ENCODE assay signal across 8 mouse cellular contexts in genomic region chr11:3538341-3538740, GRCm38 (mm10). TPM values are rescaled to one million over a fixed set of nuclear protein-coding genes. Genes with fewer than 3 reads are reported as not detected.
DNase-seq lines count a peak whose midpoint lies in the region; ATAC-seq and TF ChIP-seq lines count a peak whose summit lies in the region.

No protein-coding gene starts in this region.

- TF ChIP-seq CTCF in liver, adult 2 months (IDR thresholded peaks at IDR 0.05; ENCODE audit: low read depth, low read length): no peak

- no peaks in the 10 kb centered on the region for H3K36me3 ChIP-seq in liver, adult 2 months (ENCODE audit: control insufficient read depth, insufficient read depth, low read length)
- peaks cover 13% of the 10 kb centered on the region for H3K36me3 ChIP-seq in embryonic facial prominence, embryonic 13.5 days
- H3K36me3 ChIP-seq in intestine, embryonic 15.5 days: peaks cover 3% of the 10 kb centered on the region; the same call in 1 of the 2 replicates
- H3K36me3 ChIP-seq in neural tube, embryonic 13.5 days: no peaks in the 10 kb centered on the region

- ATAC-seq in embryonic facial prominence, embryonic 13.5 days (ENCODE audit: insufficient number of reproducible peaks, insufficient read depth, low FRiP score, low TSS enrichment, low read depth): no peak
- no peak for ATAC-seq in intestine, embryonic 15.5 days
- ATAC-seq in neural tube, embryonic 13.5 days (ENCODE audit: low read depth): no peak

- 50% methylated on average over 4 of the region's 4 CpGs for WGBS in liver, adult 2 months
- 68% methylated on average over 4 of the region's 4 CpGs for WGBS in embryonic facial prominence, embryonic 13.5 days
- 57% methylated on average over 4 of the region's 4 CpGs for WGBS in intestine, embryonic 15.5 days
- 68% methylated on average over 4 of the region's 4 CpGs for WGBS in neural tube, embryonic 13.5 days

- no peak for DNase-seq in liver, adult 2 months (ENCODE audit: extremely low read depth, low read depth, low spot score)
- no peak for DNase-seq in liver
- DNase-seq in right cerebral cortex, postnatal 36 days (ENCODE audit: low spot score in 2 of 2): no peak
- DNase-seq in urinary bladder, postnatal 10 days (ENCODE audit: low spot score): no peak
- DNase-seq in thymus, postnatal 36 days: no peak

- H3K27me3 ChIP-seq in liver, adult 2 months (ENCODE audit: control insufficient read depth, insufficient read depth, low read length): no peaks in the 10 kb centered on the region
- H3K27me3 ChIP-seq in embryonic facial prominence, embryonic 13.5 days: no peaks in the 10 kb centered on the region
- H3K27me3 ChIP-seq in intestine, embryonic 15.5 days (replicated peaks): no peaks in the 10 kb centered on the region
- H3K27me3 ChIP-seq in neural tube, embryonic 13.5 days: no peaks in the 10 kb centered on the region

- no peaks in the 10 kb centered on the region for H3K79me2 ChIP-seq in liver, adult 2 months (ENCODE audit: control insufficient read depth, insufficient read depth, low read length)

- H3K4me3 ChIP-seq in liver, adult 2 months (ENCODE audit: insufficient read depth, low read depth, low read length): peak overlapping the region; percentile 62
- H3K4me3 ChIP-seq in embryonic facial prominence, embryonic 13.5 days: peak overlapping the region; percentile 67
- peak overlapping the region; percentile 40 for H3K4me3 ChIP-seq in intestine, embryonic 15.5 days (replicated peaks)
- peak overlapping the region; percentile 47 for H3K4me3 ChIP-seq in neural tube, embryonic 13.5 days

- peak overlapping the region; percentile 79 for H3K4me2 ChIP-seq in embryonic facial prominence, embryonic 13.5 days
- H3K4me2 ChIP-seq in intestine, embryonic 15.5 days (replicated peaks): peak overlapping the region; percentile 90
- H3K4me2 ChIP-seq in neural tube, embryonic 13.5 days: peak overlapping the region; percentile 92

- no peak overlapping the region for H3K27ac ChIP-seq in liver, adult 2 months (replicated peaks; ENCODE audit: insufficient read depth, low read depth, low read length)
- H3K27ac ChIP-seq in embryonic facial prominence, embryonic 13.5 days: no peak overlapping the region
- H3K27ac ChIP-seq in intestine, embryonic 15.5 days: no peak overlapping the region
- H3K27ac ChIP-seq in neural tube, embryonic 13.5 days (replicated peaks): no peak overlapping the region

- no peaks in the 10 kb centered on the region for H3K9me3 ChIP-seq in embryonic facial prominence, embryonic 13.5 days
- no peaks in the 10 kb centered on the region for H3K9me3 ChIP-seq in intestine, embryonic 15.5 days
- no peaks in the 10 kb centered on the region for H3K9me3 ChIP-seq in neural tube, embryonic 13.5 days

- peaks cover 5% of the 10 kb centered on the region; the same call in 1 of the 2 replicates for H3K4me1 ChIP-seq in liver, adult 2 months (ENCODE audit: control insufficient read depth, insufficient read depth, low read length)
- peaks cover 45% of the 10 kb centered on the region for H3K4me1 ChIP-seq in embryonic facial prominence, embryonic 13.5 days
- peaks cover 33% of the 10 kb centered on the region for H3K4me1 ChIP-seq in intestine, embryonic 15.5 days (replicated peaks)
- H3K4me1 ChIP-seq in neural tube, embryonic 13.5 days (replicated peaks): peaks cover 35% of the 10 kb centered on the region

- TF ChIP-seq POLR2A in liver, adult 2 months (IDR thresholded peaks at IDR 0.05; ENCODE audit: extremely low read depth, insufficient read depth, low read length): no peak

- H3K9ac ChIP-seq in liver, adult 2 months (ENCODE audit: low read depth, low read length): peak overlapping the region; percentile 66; the same call in 1 of the 2 replicates
- peak overlapping the region; percentile 82 for H3K9ac ChIP-seq in embryonic facial prominence, embryonic 13.5 days
- H3K9ac ChIP-seq in intestine, embryonic 15.5 days: peak overlapping the region; percentile 28
- H3K9ac ChIP-seq in neural tube, embryonic 13.5 days: peak overlapping the region; percentile 74

RNA-seq across cellular contexts. Expression of gene Smtn, which starts 2.1 kb away (rescaled TPM):
- total RNA-seq in liver, adult 2 months (2014; rRNA removed): 2.2 and 4.4 TPM in 2 replicates
- 2.8 and 2.9 TPM in 2 replicates for polyA plus RNA-seq in liver, adult 2 months (2012; rRNA removed)
- 43.9 and 46.1 TPM in 2 replicates for polyA plus RNA-seq in embryonic facial prominence, embryonic 13.5 days (2015; fragmentation: Nextera tagmentation; extraction: Ambion mirVana)
- 78.3 and 79.6 TPM in 2 replicates for polyA plus RNA-seq in intestine, embryonic 15.5 days (2015; fragmentation: Nextera tagmentation; extraction: Ambion mirVana)
- polyA plus RNA-seq in neural tube, embryonic 13.5 days (2015; fragmentation: Nextera tagmentation; extraction: Ambion mirVana): 20.9 and 23.0 TPM in 2 replicates

RNA-seq across cellular contexts. Expression of gene Selenom, which starts 23.9 kb away (rescaled TPM):
- total RNA-seq in liver, adult 2 months (2014; rRNA removed): 2.4 and 2.6 TPM in 2 replicates
- polyA plus RNA-seq in liver, adult 2 months (2012; rRNA removed): 6.3 and 6.7 TPM in 2 replicates
- 128 and 132 TPM in 2 replicates for polyA plus RNA-seq in embryonic facial prominence, embryonic 13.5 days (2015; fragmentation: Nextera tagmentation; extraction: Ambion mirVana)
- 147 and 154 TPM in 2 replicates for polyA plus RNA-seq in intestine, embryonic 15.5 days (2015; fragmentation: Nextera tagmentation; extraction: Ambion mirVana)
- polyA plus RNA-seq in neural tube, embryonic 13.5 days (2015; fragmentation: Nextera tagmentation; extraction: Ambion mirVana): 75.0 and 83.6 TPM in 2 replicates

RNA-seq across cellular contexts. Expression of gene Inpp5j, which starts 33.7 kb away (rescaled TPM):
- total RNA-seq in liver, adult 2 months (2014; rRNA removed): not detected in 2 replicates
- polyA plus RNA-seq in liver, adult 2 months (2012; rRNA removed): 0.05 and 0.07 TPM in 2 replicates
- polyA plus RNA-seq in embryonic facial prominence, embryonic 13.5 days (2015; fragmentation: Nextera tagmentation; extraction: Ambion mirVana): 0.48 and 0.85 TPM in 2 replicates
- polyA plus RNA-seq in intestine, embryonic 15.5 days (2015; fragmentation: Nextera tagmentation; extraction: Ambion mirVana): 4.2 and 4.6 TPM in 2 replicates
- 3.9 and 4.3 TPM in 2 replicates for polyA plus RNA-seq in neural tube, embryonic 13.5 days (2015; fragmentation: Nextera tagmentation; extraction: Ambion mirVana)

RNA-seq across cellular contexts. Expression of gene Pla2g3, which starts 50.3 kb away (rescaled TPM):
- not detected in 2 replicates for total RNA-seq in liver, adult 2 months (2014; rRNA removed)
- polyA plus RNA-seq in liver, adult 2 months (2012; rRNA removed): 0.06 TPM in 1 of 2 replicates, not detected in the other
- polyA plus RNA-seq in embryonic facial prominence, embryonic 13.5 days (2015; fragmentation: Nextera tagmentation; extraction: Ambion mirVana): 0.51 and 0.60 TPM in 2 replicates
- 0.38 and 0.45 TPM in 2 replicates for polyA plus RNA-seq in intestine, embryonic 15.5 days (2015; fragmentation: Nextera tagmentation; extraction: Ambion mirVana)
- polyA plus RNA-seq in neural tube, embryonic 13.5 days (2015; fragmentation: Nextera tagmentation; extraction: Ambion mirVana): 0.58 and 0.61 TPM in 2 replicates

Comparison
In these comparisons a context has a peak if more than half of its experiments do, and no peak if none do; other contexts are left out.
1. H3K9ac ChIP-seq: peak in every context shown above with its lines; median percentile 82 in embryonic facial prominence, embryonic 13.5 days; 74 in neural tube, embryonic 13.5 days; 66 in liver, adult 2 months; 28 in intestine, embryonic 15.5 days.